Mouse (Mus musculus) heart, adult 2 months (tissue): ENCODE measurements around the gene Fam187b.

ENCODE experiments used
- CTCF ChIP-seq: fragments of 200-600 bp; IDR thresholded peaks from 2 replicates; pipeline ENCODE4 v1.8.1; 2022; ENCODE audit warnings: antibody characterized with exemption, mild to moderate bottlenecking, moderate library complexity
- POLR2A ChIP-seq: fragments of 200-500 bp; IDR thresholded peaks from 2 replicates; pipeline ENCODE4 v1.6.1; 2011; ENCODE audit warnings: mild to moderate bottlenecking, low read depth, low read length, control low read depth; ENCODE audit not compliant: insufficient read depth

DNA sequence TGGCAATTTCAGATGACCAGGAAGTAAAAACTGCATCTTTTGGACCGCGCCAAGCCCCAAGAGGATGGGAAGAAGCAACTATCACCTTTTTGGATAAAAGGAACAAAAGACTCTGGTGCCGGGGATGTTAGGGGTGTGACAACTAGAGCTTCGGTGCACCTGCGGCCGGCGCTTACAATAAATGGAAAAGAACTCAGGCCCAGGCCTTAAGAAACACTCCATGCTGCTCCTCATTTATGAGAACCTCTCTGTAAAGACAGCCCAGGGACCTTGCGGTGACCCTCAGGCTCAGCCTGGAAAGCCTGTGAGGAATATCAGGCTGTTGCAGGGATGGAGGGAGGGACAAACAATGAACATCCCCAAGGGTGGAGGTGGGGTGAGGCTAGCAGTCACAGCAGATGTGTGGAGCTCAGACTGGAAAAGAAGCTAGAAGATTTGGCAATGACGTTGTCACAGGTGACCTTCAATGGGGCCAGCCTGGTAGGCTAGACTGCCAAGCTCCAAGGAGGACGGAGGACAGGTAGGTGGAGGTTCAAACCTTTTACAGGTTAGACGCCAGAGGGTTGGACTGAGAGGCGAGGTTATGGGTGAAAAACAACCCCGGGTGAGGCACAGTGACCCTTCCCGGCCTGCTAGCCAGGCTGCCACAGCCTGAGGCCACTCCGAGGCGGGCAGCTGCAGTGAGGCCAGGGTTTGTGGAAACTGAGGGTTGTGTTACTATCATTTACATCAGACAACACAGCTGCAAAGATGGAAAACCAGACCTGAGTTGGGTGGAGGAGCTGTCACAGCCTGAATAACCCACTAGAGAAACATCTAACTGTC is 20.9 kb upstream of the Fam187b start:
- no peak for TF ChIP-seq CTCF
- TF ChIP-seq POLR2A: no peak
